Mouse (Mus musculus) midbrain, postnatal 0 days (tissue): ENCODE data around the gene Csnk2a1. TPM values are rescaled to one million over a fixed set of nuclear protein-coding genes. Genes with fewer than 3 reads are reported as not detected.
A peak's percentile ranks its signal among the peaks of the same experiment; 100 is the strongest.
"Not testable (repeated sequence)": the region's sequence is repeated elsewhere in the genome, so short reads cannot be mapped to it uniquely, and the experiment has no call there.

Source experiments
- ATAC-seq: fragments of 200-750 bp; cut with Nextera tagmentation; 2 replicates; pipeline ENCODE4 v1.8.0; 2017; ENCODE audit warnings: moderate number of reproducible peaks, mild to moderate bottlenecking, moderate TSS enrichment, moderate library complexity; ENCODE audit not compliant: low FRiP score
- DNase-seq: peaks from one replicate; pipeline ENCODE4 v3.0.0-alpha.2; 2015; ENCODE audit warnings: low spot score
- H3K27ac ChIP-seq: fragments of 300-500 bp; sonication (generic); 2 replicates; pipeline ENCODE4 v1.5.1; 2014; ENCODE audit warnings: low read depth, mild to moderate bottlenecking, low read length, mixed read lengths
- H3K27me3 ChIP-seq: fragments of 300-500 bp; sonication (generic); 2 replicates; pipeline ENCODE4 v1.6.1; 2014; ENCODE audit warnings: low read length, control low read depth, mixed read lengths; ENCODE audit not compliant: insufficient read depth
- H3K36me3 ChIP-seq: fragments of 300-500 bp; sonication (generic); 2 replicates; pipeline ENCODE4 v1.6.1; 2014; ENCODE audit warnings: low read length, control low read depth, mixed read lengths; ENCODE audit not compliant: insufficient read depth
- H3K4me1 ChIP-seq: fragments of 300-500 bp; sonication (generic); 2 replicates; pipeline ENCODE4 v1.6.1; 2014; ENCODE audit warnings: mild to moderate bottlenecking, control low read depth, antibody characterized with exemption, low read length, mixed read lengths; ENCODE audit not compliant: insufficient read depth
- H3K4me2 ChIP-seq: fragments of 300-500 bp; sonication (generic); 2 replicates; pipeline ENCODE4 v1.6.1; 2014; ENCODE audit warnings: low read depth, mild to moderate bottlenecking, low read length, mixed read lengths; ENCODE audit not compliant: poor library complexity, severe bottlenecking
- H3K4me3 ChIP-seq: fragments of 300-500 bp; sonication (generic); 2 replicates; pipeline ENCODE4 v1.5.1; 2014; ENCODE audit warnings: low read depth, mild to moderate bottlenecking, low read length, moderate library complexity
- H3K9ac ChIP-seq: fragments of 300-500 bp; sonication (generic); replicated peaks from 2 replicates; pipeline ENCODE4 v1.6.1; 2014; ENCODE audit warnings: mild to moderate bottlenecking, low read length, moderate library complexity, mixed read lengths; ENCODE audit not compliant: poor library complexity, severe bottlenecking
- H3K9me3 ChIP-seq: fragments of 300-500 bp; sonication (generic); 2 replicates; pipeline ENCODE4 v1.6.1; 2016; ENCODE audit warnings: low read length, control low read depth
- CTCF ChIP-seq: IDR thresholded peaks from 2 replicates; pipeline ENCODE4 v1.5.1; 2016; ENCODE audit warnings: antibody characterized with exemption, mild to moderate bottlenecking
- WGBS: fragments of 180-500 bp; shearing (Covaris S2); extraction: QIAGEN DNeasy Blood & Tissue Kit; methylation state at CpG from one replicate; pipeline ENCODE4 v1.1.7; 2014; 5-methylcytosine and 5-hydroxymethylcytosine counted together
- polyA plus RNA-seq: library from polyadenylated mRNA; unstranded; fragments of >200 nt; fragmentation: Nextera tagmentation; extraction: Ambion mirVana; gene quantifications from 2 replicates; pipeline ENCODE4 v1.2.1, GENCODE M21; 2015
- total RNA-seq: library from RNA; depleted of rRNA; stranded (reverse); fragments of >200 nt; gene quantifications from 2 replicates; pipeline ENCODE4 v1.2.3, GENCODE M21; 2014

Csnk2a1 gene
- total and polyA plus RNA-seq, 2 experiments from 2014 or later = 106 to 161 TPM

DNA sequence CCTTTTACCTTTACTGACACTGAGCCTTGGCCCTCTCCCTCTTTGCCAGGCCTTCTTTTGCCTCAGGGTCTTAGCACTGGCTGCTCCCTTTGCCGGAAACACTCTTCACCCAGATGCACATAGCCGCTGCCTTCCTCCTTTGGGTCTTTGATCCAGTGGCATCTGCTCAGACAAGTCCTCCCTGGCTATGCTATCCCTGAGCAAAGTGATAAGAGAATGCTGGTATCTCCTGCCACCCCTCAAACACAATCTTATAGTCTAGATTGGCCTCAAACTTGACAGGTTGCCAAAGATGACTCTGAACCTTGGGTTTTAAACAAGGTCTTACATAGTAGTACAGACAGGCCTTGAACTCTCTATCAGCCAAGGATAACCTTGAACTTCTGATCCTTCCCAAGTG is 32.1 kb upstream of the Csnk2a1 start:
- H3K4me3 ChIP-seq = no peak overlapping the region
- H3K4me2 ChIP-seq = no peak overlapping the region
- no peaks in the 10 kb centered on the region for H3K36me3 ChIP-seq
- H3K27me3 ChIP-seq = no peaks in the 10 kb centered on the region
- TF ChIP-seq CTCF = no peak
- H3K4me1 ChIP-seq = no peaks in the 10 kb centered on the region
- ATAC-seq (no peak), DNase-seq (no peak)
- WGBS = 92% methylated on average over 2 of the region's 2 CpGs
- H3K9ac ChIP-seq = no peak overlapping the region
- H3K27ac ChIP-seq = no peak overlapping the region
- no peaks in the 10 kb centered on the region for H3K9me3 ChIP-seq

DNA sequence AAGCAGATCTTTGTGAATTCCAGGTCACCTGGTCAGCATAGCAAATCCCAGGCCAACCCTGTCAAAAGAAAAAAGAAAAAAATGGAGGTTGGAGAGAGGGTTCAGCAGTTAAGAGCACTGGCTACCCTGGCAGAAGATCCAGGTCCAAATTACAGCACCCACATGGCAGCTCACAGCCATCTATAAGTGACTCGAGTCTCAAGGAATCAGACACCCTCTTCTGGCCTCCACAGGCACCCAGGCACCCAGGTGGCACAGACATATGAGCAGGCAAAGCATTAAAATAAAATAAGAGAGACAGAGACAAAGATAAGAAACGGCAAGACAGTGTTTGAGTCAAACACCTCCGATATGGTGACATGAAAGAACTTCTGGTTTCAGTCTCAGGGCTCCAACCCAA is 29.7 kb upstream of the Csnk2a1 start:
- Histone ChIP-seq H3K9ac (no peak overlapping the region), H3K4me2 (no peak overlapping the region), H3K9me3 (no peaks in the 10 kb centered on the region), H3K4me3 (no peak overlapping the region), H3K27me3 (no peaks in the 10 kb centered on the region), H3K36me3 (no peaks in the 10 kb centered on the region), H3K4me1 (no peaks in the 10 kb centered on the region), H3K27ac (no peak overlapping the region)
- ATAC-seq = no peak
- TF ChIP-seq CTCF = no peak
- DNase-seq = no peak
- 39% methylated on average over 3 of the region's 3 CpGs for WGBS

GRCm38 (mm10) chr2:152197301-152197712 is 29.3 kb upstream of the Csnk2a1 start:
- no peaks in the 10 kb centered on the region for H3K36me3 ChIP-seq
- WGBS = 45% methylated on average over 10 of the region's 10 CpGs
- H3K27me3 ChIP-seq = no peaks in the 10 kb centered on the region
- H3K27ac ChIP-seq = no peak overlapping the region
- no peak overlapping the region for H3K4me2 ChIP-seq
- ATAC-seq (peak; percentile 82), DNase-seq (peak; percentile 92)
- no peak overlapping the region for H3K9ac ChIP-seq
- no peaks in the 10 kb centered on the region for H3K4me1 ChIP-seq
- peak; percentile 90 for TF ChIP-seq CTCF
- H3K4me3 ChIP-seq = no peak overlapping the region
- H3K9me3 ChIP-seq = no peaks in the 10 kb centered on the region

DNA sequence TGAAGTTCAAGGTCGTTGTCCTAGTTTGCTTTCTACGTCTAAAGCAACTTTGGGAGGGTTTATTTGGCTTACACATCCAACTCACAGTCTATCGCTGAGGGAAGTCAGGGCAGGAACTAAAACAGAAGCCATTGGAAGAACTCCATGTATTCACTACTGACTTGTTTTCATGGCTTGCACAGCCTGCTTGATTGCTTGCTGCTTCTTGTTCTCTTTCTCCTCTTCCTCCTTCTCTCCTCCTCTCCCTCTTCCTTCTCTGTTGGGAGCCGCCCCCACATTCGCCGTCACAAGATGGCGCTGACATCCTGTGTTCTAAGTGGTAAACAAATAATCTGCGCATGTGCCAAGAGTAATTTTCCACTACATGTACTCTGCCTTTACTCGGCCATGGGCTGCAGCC is 20.5 kb upstream of the Csnk2a1 start:
- H3K4me3 ChIP-seq, H3K27me3 ChIP-seq, H3K9ac ChIP-seq, H3K27ac ChIP-seq, H3K36me3 ChIP-seq, H3K4me2 ChIP-seq, H3K4me1 ChIP-seq, H3K9me3 ChIP-seq, ATAC-seq, DNase-seq: not testable (repeated sequence)
- 95% methylated on average over 7 of the region's 9 CpGs for WGBS

- no peaks in the 10 kb centered on the region for H3K36me3 ChIP-seq
- no peaks in the 10 kb centered on the region for H3K9me3 ChIP-seq
- no peak overlapping the region for H3K27ac ChIP-seq
- no peaks in the 10 kb centered on the region for H3K4me1 ChIP-seq
- H3K9ac ChIP-seq = no peak overlapping the region
- ATAC-seq = no peak
- no peaks in the 10 kb centered on the region for H3K27me3 ChIP-seq
- H3K4me3 ChIP-seq = no peak overlapping the region
- 88% methylated on average over 3 of the region's 3 CpGs for WGBS
- DNase-seq = no peak
- no peak for TF ChIP-seq CTCF
- H3K4me2 ChIP-seq = no peak overlapping the region
Observed at GRCm38 (mm10) chr2:152211871-152212270, 14.8 kb upstream of the Csnk2a1 start.

DNA sequence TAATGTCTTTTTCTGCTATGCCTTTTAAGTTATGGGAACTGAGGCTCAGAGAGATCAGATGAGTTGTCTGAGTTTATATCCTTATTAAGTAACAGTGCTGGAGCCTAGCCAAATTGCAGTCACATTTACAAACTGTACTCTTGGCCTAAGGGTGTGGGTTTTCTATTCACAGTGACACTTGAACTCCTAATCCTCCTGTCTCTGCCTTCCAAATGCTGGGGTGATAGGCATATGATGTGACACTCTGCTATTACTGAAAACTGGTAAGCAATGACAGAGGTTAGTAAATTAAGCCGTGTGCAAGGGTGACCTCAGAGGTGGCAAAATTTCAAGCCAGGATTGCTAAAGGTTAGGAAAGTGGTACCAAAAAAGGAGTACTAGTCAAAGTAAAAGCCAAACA is 9.7 kb upstream of the Csnk2a1 start:
- no peak for TF ChIP-seq CTCF
- ATAC-seq = no peak
- H3K4me2 ChIP-seq = no peak overlapping the region

More for the DNA sequence above, 9.7 kb upstream of the Csnk2a1 start:
- no peaks in the 10 kb centered on the region for H3K4me1 ChIP-seq
- no peaks in the 10 kb centered on the region for H3K9me3 ChIP-seq
- H3K27me3 ChIP-seq = no peaks in the 10 kb centered on the region
- no peak for DNase-seq
- H3K36me3 ChIP-seq = no peaks in the 10 kb centered on the region
- H3K4me3 ChIP-seq = no peak overlapping the region
- no peak overlapping the region for H3K27ac ChIP-seq
- WGBS = 66% methylated on average over 1 of the region's 1 CpGs
- no peak overlapping the region for H3K9ac ChIP-seq
